Mouse (Mus musculus): ENCODE measurements around the gene Lingo4. TPM values are rescaled to one million over a fixed set of nuclear protein-coding genes. Genes with fewer than 3 reads are reported as not detected.

The Lingo4 gene
- 0.19 TPM for polyA plus RNA-seq (2014; fragmentation: Illumina TruSeq; extraction: RNeasy Lipid Tissue Mini Kit (QIAGEN cat#74804); ENCODE audit: low read depth, low replicate concordance)

DNA sequence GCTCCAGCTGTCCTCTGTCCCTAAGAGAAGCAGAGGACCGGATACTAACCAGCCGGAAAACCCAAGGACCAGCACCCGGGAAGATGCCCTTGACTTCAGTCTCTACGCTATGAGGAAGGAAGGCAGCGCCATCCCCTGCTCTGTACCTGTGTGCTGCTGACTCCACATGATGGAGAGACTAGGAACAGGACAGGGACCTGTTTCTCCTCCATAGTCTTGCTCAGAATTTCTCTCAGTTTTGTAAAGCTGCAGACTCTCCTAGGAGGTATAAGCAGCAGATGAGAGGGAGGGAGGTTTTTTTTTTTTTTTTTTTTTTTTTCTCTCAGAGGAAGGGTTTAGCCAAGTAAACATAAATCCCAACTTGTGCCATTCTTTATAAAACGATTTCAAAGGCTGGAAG is at the start of gene Lingo4:
Gene Lingo4 (plus strand): TSS at position 301 of the 400 bp plus-strand sequence.

GRCm38 (mm10) chr3:94362138-94362537 is 36.2 kb upstream of the Lingo4 start, which contains the start of gene C2cd4d:
Gene C2cd4d, plus strand, starts transcription at chr3:94362438.

GRCm38 (mm10) chr3:94372641-94373040 is 25.7 kb upstream of the Lingo4 start, which contains the start of gene Rorc:
Gene Rorc, plus strand, starts transcription at chr3:94372794.

DNA sequence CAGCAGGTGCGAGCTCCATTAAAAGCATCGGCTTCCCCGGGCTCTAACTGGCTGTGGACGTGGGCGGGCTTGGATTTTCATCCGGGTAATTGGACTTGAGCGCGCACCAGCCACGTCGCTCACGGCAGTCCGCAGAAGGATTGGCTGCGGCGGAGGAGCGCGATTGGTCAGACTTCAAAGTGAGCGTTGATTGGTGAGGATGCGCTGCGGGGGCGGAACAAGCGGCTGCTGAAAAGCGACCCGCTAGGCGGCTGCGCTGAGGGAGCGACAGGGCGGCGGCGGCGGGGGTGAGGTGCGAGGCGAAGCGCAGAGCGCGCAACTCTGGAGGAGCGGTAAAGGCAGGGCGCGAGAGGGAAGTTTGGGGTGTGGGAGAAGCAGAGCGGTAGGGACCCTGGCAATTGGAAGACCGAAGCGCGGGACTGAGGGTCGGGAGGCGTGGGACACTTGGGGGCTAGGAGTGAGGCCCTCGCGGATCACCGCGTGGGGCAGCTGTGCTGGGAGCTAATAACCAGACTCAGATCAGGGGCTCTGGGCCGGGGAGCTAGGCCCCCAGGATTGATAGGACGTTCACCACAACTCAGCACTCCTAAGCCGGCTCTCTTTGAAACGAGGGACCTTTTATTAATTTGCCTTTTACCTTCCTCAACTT is 14.8 kb downstream of the Lingo4 start, which contains the start of gene Tdrkh:
Gene Tdrkh (plus strand): TSS at position 243 of the 649 bp plus-strand sequence.

GRCm38 (mm10) chr3:94442951-94443596 is 44.8 kb downstream of the Lingo4 start, which contains the start of gene Mrpl9:
Gene Mrpl9, plus strand, starts transcription at chr3:94443318.

DNA sequence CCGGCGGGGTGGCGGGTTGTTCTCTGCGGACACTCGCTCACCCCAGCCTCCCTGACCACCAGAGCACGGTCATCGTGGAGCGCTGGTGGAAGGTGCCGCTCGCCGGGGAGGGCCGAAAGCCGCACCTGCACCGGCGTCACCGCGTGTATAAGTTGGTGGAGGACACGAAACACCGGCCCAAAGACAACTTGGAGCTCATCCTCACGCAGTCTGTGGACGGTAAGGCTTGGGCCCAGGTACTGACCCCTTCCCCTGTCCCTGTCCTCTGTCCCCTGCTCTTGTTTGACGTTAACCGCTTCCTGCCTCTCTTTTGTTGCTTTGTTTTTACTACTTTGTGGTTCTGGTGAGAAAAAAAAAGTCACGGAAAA is 45.3 kb downstream of the Lingo4 start, which contains the start of gene Oaz3:
Gene Oaz3 (minus strand): TSS at position 319 of the 368 bp plus-strand sequence.

Other genes with a start within 250 kb of the Lingo4 start
- gene Gm10696, start 220.3 kb upstream of the Lingo4 start, polyA plus RNA-seq (2014; fragmentation: Illumina TruSeq; extraction: RNeasy Lipid Tissue Mini Kit (QIAGEN cat#74804); ENCODE audit: low read depth, low replicate concordance) = not detected
- not detected for gene Gm5286, start 201.8 kb upstream of the Lingo4 start, polyA plus RNA-seq (2014; fragmentation: Illumina TruSeq; extraction: RNeasy Lipid Tissue Mini Kit (QIAGEN cat#74804); ENCODE audit: low read depth, low replicate concordance)
- not detected for gene Gm4778, start 134.5 kb upstream of the Lingo4 start, polyA plus RNA-seq (2014; fragmentation: Illumina TruSeq; extraction: RNeasy Lipid Tissue Mini Kit (QIAGEN cat#74804); ENCODE audit: low read depth, low replicate concordance)
- 36.2 TPM for gene Them4, start 88.4 kb upstream of the Lingo4 start, polyA plus RNA-seq (2014; fragmentation: Illumina TruSeq; extraction: RNeasy Lipid Tissue Mini Kit (QIAGEN cat#74804); ENCODE audit: low read depth, low replicate concordance)
- gene Them5, start 56.4 kb upstream of the Lingo4 start, polyA plus RNA-seq (2014; fragmentation: Illumina TruSeq; extraction: RNeasy Lipid Tissue Mini Kit (QIAGEN cat#74804); ENCODE audit: low read depth, low replicate concordance) = not detected
- not detected for gene C2cd4d, start 36.1 kb upstream of the Lingo4 start, polyA plus RNA-seq (2014; fragmentation: Illumina TruSeq; extraction: RNeasy Lipid Tissue Mini Kit (QIAGEN cat#74804); ENCODE audit: low read depth, low replicate concordance)
- 25.4 TPM for gene Rorc, start 25.7 kb upstream of the Lingo4 start, polyA plus RNA-seq (2014; fragmentation: Illumina TruSeq; extraction: RNeasy Lipid Tissue Mini Kit (QIAGEN cat#74804); ENCODE audit: low read depth, low replicate concordance)
- gene Tdrkh, start 14.8 kb downstream of the Lingo4 start, polyA plus RNA-seq (2014; fragmentation: Illumina TruSeq; extraction: RNeasy Lipid Tissue Mini Kit (QIAGEN cat#74804); ENCODE audit: low read depth, low replicate concordance) = 3.7 TPM
- 32.6 TPM for gene Mrpl9, start 44.8 kb downstream of the Lingo4 start, polyA plus RNA-seq (2014; fragmentation: Illumina TruSeq; extraction: RNeasy Lipid Tissue Mini Kit (QIAGEN cat#74804); ENCODE audit: low read depth, low replicate concordance)
- gene Oaz3, start 45.4 kb downstream of the Lingo4 start, polyA plus RNA-seq (2014; fragmentation: Illumina TruSeq; extraction: RNeasy Lipid Tissue Mini Kit (QIAGEN cat#74804); ENCODE audit: low read depth, low replicate concordance) = not detected
- not detected for gene Celf3, start 79.8 kb downstream of the Lingo4 start, polyA plus RNA-seq (2014; fragmentation: Illumina TruSeq; extraction: RNeasy Lipid Tissue Mini Kit (QIAGEN cat#74804); ENCODE audit: low read depth, low replicate concordance)
- not detected for gene Riiad1, start 81.8 kb downstream of the Lingo4 start, polyA plus RNA-seq (2014; fragmentation: Illumina TruSeq; extraction: RNeasy Lipid Tissue Mini Kit (QIAGEN cat#74804); ENCODE audit: low read depth, low replicate concordance)
- gene Snx27, start 184.2 kb downstream of the Lingo4 start, polyA plus RNA-seq (2014; fragmentation: Illumina TruSeq; extraction: RNeasy Lipid Tissue Mini Kit (QIAGEN cat#74804); ENCODE audit: low read depth, low replicate concordance) = 19.0 TPM
- gene Gm10972, start 244.6 kb downstream of the Lingo4 start, polyA plus RNA-seq (2014; fragmentation: Illumina TruSeq; extraction: RNeasy Lipid Tissue Mini Kit (QIAGEN cat#74804); ENCODE audit: low read depth, low replicate concordance) = not detected

Data from liver, adult 10 weeks (tissue).